Mouse (Mus musculus) liver, postnatal 0 days (tissue): Measurements from ENCODE around the gene Lyrm7.
"Not testable (repeated sequence)": the region's sequence is repeated elsewhere in the genome, so short reads cannot be mapped to it uniquely, and the experiment has no call there.

Experiments
- CTCF ChIP-seq: sonication (generic); IDR thresholded peaks from 2 replicates; pipeline ENCODE4 v1.5.1; 2016; ENCODE audit warnings: antibody characterized with exemption, low read depth
- EP300 ChIP-seq: IDR thresholded peaks from 2 replicates; pipeline ENCODE4 v1.6.1; 2016; ENCODE audit warnings: antibody characterized with exemption, low read depth, mild to moderate bottlenecking

GRCm38 (mm10) chr11:54896646-54897045, 35.9 kb upstream of the Lyrm7 start:
- TF ChIP-seq EP300, CTCF: not testable (repeated sequence)
